Comparison of ENCODE assay signal across 10 mouse cellular contexts in genomic region chr19:43546337-43547117, GRCm38 (mm10). TPM values are rescaled to one million over a fixed set of nuclear protein-coding genes. Genes with fewer than 3 reads are reported as not detected.
A peak's percentile ranks its signal among the peaks of the same experiment; 100 is the strongest.
DNase-seq lines count a peak whose midpoint lies in the region; ATAC-seq and TF ChIP-seq lines count a peak whose summit lies in the region.
"Had no signal": no experiment of that assay in that cellular context is flagged by ENCODE, and none has a peak within 500 bp of the region (broad histone marks: within the 10 kb centered on the region; RNA-seq: fewer than 3 reads in every experiment).

No protein-coding gene starts in this region.

- no peak for ATAC-seq in hindbrain, embryonic 12.5 days (ENCODE audit: low FRiP score)
- no peak for ATAC-seq in midbrain, embryonic 14.5 days (ENCODE audit: low FRiP score, low TSS enrichment)
- no peak for ATAC-seq in erythroblast, adult 5-6 weeks (replicated peaks; ENCODE audit: low FRiP score, poor library complexity, severe bottlenecking)

- H3K4me1 ChIP-seq in CH12.LX (ENCODE audit: control insufficient read depth in 1 of 2, insufficient read depth in 2 of 2): no peaks in the 10 kb centered on the region
- peaks cover 15% of the 10 kb centered on the region for H3K4me1 ChIP-seq in hindbrain, embryonic 12.5 days
- peaks cover 4% of the 10 kb centered on the region; the same call in 1 of the 2 replicates for H3K4me1 ChIP-seq in midbrain, embryonic 14.5 days (ENCODE audit: control insufficient read depth, insufficient read depth, low read length)

- WGBS in hindbrain, embryonic 12.5 days: 7% methylated on average over 19 of the region's 19 CpGs
- WGBS in midbrain, embryonic 14.5 days: 7% methylated on average over 19 of the region's 19 CpGs

- no peak overlapping the region for H3K27ac ChIP-seq in CH12.LX (ENCODE audit: insufficient read depth, low read depth)
- 0 out of 2 replicates have a peak overlapping the region, but pooled peaks have one; percentile 23 for H3K27ac ChIP-seq in hindbrain, embryonic 12.5 days
- no peak overlapping the region for H3K27ac ChIP-seq in midbrain, embryonic 14.5 days (replicated peaks; ENCODE audit: low read depth, low read length)

- in situ Hi-C loops in CH12.LX (cut with MboI; ENCODE audit: low pct_ligation_motif_present, low pct_unique_long_range_greater_than_20kb, low sequenced_read_pairs): no loop called here

- H3K9me3 ChIP-seq in CH12.LX (replicated peaks; ENCODE audit: low read length): no peaks in the 10 kb centered on the region
- no peaks in the 10 kb centered on the region for H3K9me3 ChIP-seq in hindbrain, embryonic 12.5 days (replicated peaks)
- no peaks in the 10 kb centered on the region for H3K9me3 ChIP-seq in midbrain, embryonic 14.5 days (ENCODE audit: control insufficient read depth, low read length)

- H3K4me3 ChIP-seq in CH12.LX (replicated peaks in 1 of 3; ENCODE audit: low read depth in 2 of 3, low read length in 2 of 3, poor library complexity in 1 of 3): no peak overlapping the region
- no peak overlapping the region for H3K4me3 ChIP-seq in hindbrain, embryonic 12.5 days
- H3K4me3 ChIP-seq in midbrain, embryonic 14.5 days (replicated peaks; ENCODE audit: low read depth, low read length): no peak overlapping the region

- H3K79me2 ChIP-seq in CH12.LX (replicated peaks; ENCODE audit: control insufficient read depth, extremely low read depth, insufficient read depth, poor library complexity, severe bottlenecking): no peaks in the 10 kb centered on the region

- dilution Hi-C loops in CH12.LX (cut with MboI; ENCODE audit: extremely low pct_ligation_motif_present, extremely low pct_unique_long_range_greater_than_20kb, low sequenced_read_pairs): no loop called here

- TF ChIP-seq CTCF in CH12.LX (conservative IDR thresholded peaks at IDR 0.05 in 1 of 2, IDR thresholded peaks at IDR 0.05 in 1 of 2; ENCODE audit: low read depth in 2 of 2, low read length in 2 of 2): no peak

- no peak overlapping the region for H3K9ac ChIP-seq in CH12.LX (ENCODE audit: insufficient read depth, low read depth)
- 0 out of 2 replicates have a peak overlapping the region, but pooled peaks have one; percentile 32 for H3K9ac ChIP-seq in hindbrain, embryonic 12.5 days
- H3K9ac ChIP-seq in midbrain, embryonic 14.5 days (replicated peaks; ENCODE audit: low read length): no peak overlapping the region; the same call in 1 of the 2 replicates

- intact Hi-C loops in left cerebral cortex, postnatal 36 days (cut with DNase I): no loop called here

- peaks cover 36% of the 10 kb centered on the region for H3K27me3 ChIP-seq in CH12.LX (replicated peaks)
- peaks cover 20% of the 10 kb centered on the region for H3K27me3 ChIP-seq in hindbrain, embryonic 12.5 days
- H3K27me3 ChIP-seq in midbrain, embryonic 14.5 days (ENCODE audit: control insufficient read depth, insufficient read depth, low read length): no peaks in the 10 kb centered on the region

- no peak for TF ChIP-seq EP300 in CH12.LX (IDR thresholded peaks at IDR 0.05; ENCODE audit: low read length)

- no peak for TF ChIP-seq RAD21 in CH12.LX (IDR thresholded peaks at IDR 0.05; ENCODE audit: low read depth, low read length)

- peak overlapping the region; percentile 32; the same call in 1 of the 2 replicates for H3K4me2 ChIP-seq in CH12.LX (ENCODE audit: insufficient read depth, low read depth, poor library complexity, severe bottlenecking)
- H3K4me2 ChIP-seq in hindbrain, embryonic 12.5 days (replicated peaks): peak overlapping the region; percentile 41
- peak overlapping the region; percentile 37 for H3K4me2 ChIP-seq in midbrain, embryonic 14.5 days (ENCODE audit: low read length)

- DNase-seq in CH12.LX (ENCODE audit: extremely low read depth): no peak
- peak; percentile 83 for DNase-seq in embryo, embryonic 10 days (ENCODE audit: low spot score)
- DNase-seq in midbrain, embryonic 14.5 days: peak; percentile 43
- no peak for DNase-seq in left cerebral cortex, postnatal 36 days (ENCODE audit: low spot score in 2 of 2)
- no peak for DNase-seq in cerebellum, adult 9-11 months
- no peak for DNase-seq in ovary, postnatal 36 days (ENCODE audit: low spot score)
- DNase-seq: kidney, adult 9 months; lung, adult 18-20 months had no signal

- H3K36me3 ChIP-seq in CH12.LX (replicated peaks in 1 of 2; ENCODE audit: control insufficient read depth in 1 of 2, insufficient read depth in 1 of 2, low read length in 1 of 2): no peaks in the 10 kb centered on the region
- H3K36me3 ChIP-seq in hindbrain, embryonic 12.5 days: no peaks in the 10 kb centered on the region
- H3K36me3 ChIP-seq in midbrain, embryonic 14.5 days (ENCODE audit: control insufficient read depth, insufficient read depth, low read length): no peaks in the 10 kb centered on the region

- TF ChIP-seq POLR2A in CH12.LX (IDR thresholded peaks at IDR 0.05; ENCODE audit: low read depth, low read length): no peak

TF ChIP-seq in CH12.LX, 34 proteins besides CTCF, POLR2A, EP300 and RAD21:
- TF ChIP-seq RCOR1 (conservative IDR thresholded peaks at IDR 0.05; ENCODE audit: low read depth, low read length) (no peak), NELFE (IDR thresholded peaks at IDR 0.05; ENCODE audit: low read depth, low read length) (no peak), MAFK (IDR thresholded peaks at IDR 0.05; ENCODE audit: insufficient replicate concordance, low read length) (no peak), USF1 (IDR thresholded peaks at IDR 0.05; ENCODE audit: low read depth, low read length) (no peak), GABPA (IDR thresholded peaks at IDR 0.05; ENCODE audit: insufficient replicate concordance, low read depth, low read length) (no peak), ZMIZ1 (IDR thresholded peaks at IDR 0.05; ENCODE audit: low read depth, low read length) (no peak), ETS1 (conservative IDR thresholded peaks at IDR 0.05; ENCODE audit: low read depth, low read length) (no peak), SIN3A (IDR thresholded peaks at IDR 0.05; ENCODE audit: low read length) (no peak)

RNA-seq across cellular contexts. Expression of gene Got1, which starts 22.1 kb away (rescaled TPM):
- total RNA-seq in CH12.LX (2012; rRNA removed) (122 and 131 TPM in 2 replicates), CH12.LX (2014; rRNA removed) (164 and 176 TPM in 2 replicates)
- polyA plus RNA-seq in CH12.LX (2012; ENCODE audit: insufficient read length, low read depth): 214 and 228 TPM in 2 replicates
- 54.9 and 58.5 TPM in 2 replicates for polyA plus RNA-seq in hindbrain, embryonic 12.5 days (2016; fragmentation: Nextera tagmentation; extraction: Ambion mirVana)
- 72.6 and 89.3 TPM in 2 replicates for polyA plus RNA-seq in midbrain, embryonic 14.5 days (2014; fragmentation: Nextera tagmentation; extraction: Ambion mirVana)
- 100 to 1,000 TPM; 352 to 386 TPM for total RNA-seq in left cerebral cortex, postnatal 36 days (2021)
- total RNA-seq in erythroblast, adult 5-6 weeks (2015; ENCODE audit: low replicate concordance): 4.6 and 6.5 TPM in 2 replicates
- total RNA-seq in erythroblast, adult 5-6 weeks (2017; ENCODE audit: low replicate concordance): 7.2 and 8.2 TPM in 2 replicates

Comparison
In these comparisons a context has a peak if more than half of its experiments do, and no peak if none do; other contexts are left out.
1. DNase-seq: peak in embryo, embryonic 10 days (single experiment) and midbrain, embryonic 14.5 days (single experiment); none in CH12.LX (single experiment), left cerebral cortex, postnatal 36 days (0 of 2), cerebellum, adult 9-11 months (single experiment) and ovary, postnatal 36 days (single experiment).
2. RNA of gene Got1, which starts 22.1 kb away (total RNA-seq): 352 to 386 TPM in left cerebral cortex, postnatal 36 days and 122 to 176 TPM in CH12.LX; 4.6 to 8.2 TPM in erythroblast, adult 5-6 weeks; every median in the first group is over 10 times any median in the second.
3. Peak in every context shown above with its lines, with median percentiles within 50 percentile points of each other: H3K4me2 ChIP-seq.